Mouse (Mus musculus) neutrophil, adult 5-6 weeks (primary cell): ENCODE results near the gene Aida. TPM values are rescaled to one million over a fixed set of nuclear protein-coding genes. Genes with fewer than 3 reads are reported as not detected.

ENCODE experiments used
- ATAC-seq: fragments of 151-379, 151-347 bp; 2 replicates; pipeline ENCODE4 v1.8.0; 2017; ENCODE audit warnings: mild to moderate bottlenecking, moderate TSS enrichment; ENCODE audit not compliant: insufficient number of reproducible peaks, poor library complexity, low FRiP score, severe bottlenecking; ENCODE audit errors: extremely low read depth
- total RNA-seq: library from RNA; stranded (forward); fragments of 200-1000 nt; gene quantifications from 2 replicates; pipeline ENCODE4 v1.2.3, GENCODE M21; 2017

Aida gene
- total RNA-seq, 1 experiment from 2014 or later: 123 TPM

DNA sequence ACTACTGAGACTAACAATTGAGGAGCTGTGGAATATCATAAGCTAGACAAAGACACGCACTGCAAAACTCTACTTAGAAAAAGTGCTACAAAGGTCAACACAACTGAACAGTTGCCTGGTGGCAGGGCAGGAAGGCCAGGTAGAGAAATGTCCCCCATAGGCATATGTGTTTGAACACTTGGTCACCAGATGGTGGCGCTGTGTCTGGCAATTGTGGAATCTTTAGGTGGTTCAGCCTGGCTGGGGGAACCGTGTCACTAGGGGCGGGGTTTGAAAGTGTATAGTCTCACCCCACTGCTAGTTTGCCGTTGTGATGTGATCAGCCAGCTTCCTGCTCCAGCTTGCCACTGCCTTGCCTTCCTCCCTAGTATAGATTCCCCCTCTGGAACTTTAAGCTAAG, 78.3 kb downstream of the Aida start:
- ATAC-seq: no peak

Other genes starting within 250 kb of the Aida start
- gene Disp1, start 75.1 kb upstream of the Aida start, total RNA-seq: 9.5 and 14.1 TPM in 2 replicates
- gene Brox, start 679 bp downstream of the Aida start, total RNA-seq: 92.2 and 98.3 TPM in 2 replicates
- gene Mia3, start 73.0 kb downstream of the Aida start, total RNA-seq: 179 and 182 TPM in 2 replicates
- 35.4 and 50.0 TPM in 2 replicates for gene Taf1a, start 92.4 kb downstream of the Aida start, total RNA-seq
- gene Hhipl2, start 121.6 kb downstream of the Aida start, total RNA-seq: 0.23 and 0.37 TPM in 2 replicates